Comparison of ENCODE assay signal across 22 mouse cellular contexts in genomic region chr1:118993775-118994174, GRCm38 (mm10). TPM values are rescaled to one million over a fixed set of nuclear protein-coding genes. Genes with fewer than 3 reads are reported as not detected.
DNase-seq lines count a peak whose midpoint lies in the region; ATAC-seq and TF ChIP-seq lines count a peak whose summit lies in the region.
"Had no signal": no experiment of that assay in that cellular context is flagged by ENCODE, and none has a peak within 500 bp of the region (broad histone marks: within the 10 kb centered on the region; RNA-seq: fewer than 3 reads in every experiment).

No protein-coding gene starts in this region.

- DNase-seq in lung, postnatal 10 days, result peak; percentile 30
- no peak for DNase-seq in lung, postnatal 14 days
- DNase-seq in 3T3-L1 (ENCODE audit: low read depth, low spot score) (peak; percentile 91), MEL (ENCODE audit: low read depth, low spot score) (peak; percentile 10), adipocyte (ENCODE audit: low spot score) (no peak)
- DNase-seq in fibroblast of lung, adult 2 months (ENCODE audit: low read depth), result peak; percentile 38
- no peak for DNase-seq in left cerebral cortex, postnatal 10 days (ENCODE audit: extremely low spot score in 1 of 2, low spot score in 2 of 2)
- DNase-seq: adrenal gland, postnatal 10 days; cerebellum, adult 11 months; cerebellum, adult 8-10 months; cerebellum, postnatal 14 days; gastrocnemius, postnatal 10 days; heart, adult 18-20 months; heart, postnatal 10 days; heart, postnatal 4 days had no signal

- H3K27me3 ChIP-seq in MEL (ENCODE audit: control insufficient read depth in 1 of 2, insufficient read depth in 2 of 2, low read length in 2 of 2), result no peaks in the 10 kb centered on the region
- no peaks in the 10 kb centered on the region for H3K27me3 ChIP-seq in intestine, postnatal 0 days (replicated peaks; ENCODE audit: control insufficient read depth, insufficient read depth, low read length)
- H3K27me3 ChIP-seq: CH12.LX; embryonic facial prominence, embryonic 13.5 days; hindbrain, embryonic 12.5 days had no signal

- no peak for TF ChIP-seq EP300 in MEL (IDR thresholded peaks at IDR 0.05; ENCODE audit: low read depth in 1 of 2, low read length in 2 of 2)

- H3K36me3 ChIP-seq in MEL (ENCODE audit: control insufficient read depth in 1 of 2, insufficient read depth in 2 of 2, low read length in 2 of 2), result no peaks in the 10 kb centered on the region
- H3K36me3 ChIP-seq in intestine, postnatal 0 days (ENCODE audit: control insufficient read depth, insufficient read depth), result no peaks in the 10 kb centered on the region
- H3K36me3 ChIP-seq: heart, embryonic 10.5 days; hindbrain, embryonic 12.5 days had no signal

- TF ChIP-seq RAD21 in MEL (IDR thresholded peaks at IDR 0.05; ENCODE audit: low read depth, low read length), result no peak

- H3K9ac ChIP-seq in MEL (ENCODE audit: control insufficient read depth, low read depth, low read length, poor library complexity, severe bottlenecking), result no peak overlapping the region
- H3K9ac ChIP-seq in intestine, postnatal 0 days (ENCODE audit: low read depth, low read length), result no peak overlapping the region
- H3K9ac ChIP-seq: embryonic facial prominence, embryonic 13.5 days; hindbrain, embryonic 12.5 days had no signal

- no peaks in the 10 kb centered on the region for H3K9me3 ChIP-seq in MEL (replicated peaks; ENCODE audit: insufficient read depth, low read length)
- no peaks in the 10 kb centered on the region for H3K9me3 ChIP-seq in intestine, postnatal 0 days (ENCODE audit: control insufficient read depth)
- H3K9me3 ChIP-seq: embryonic facial prominence, embryonic 13.5 days; forebrain, embryonic 10.5 days; heart, embryonic 10.5 days; hindbrain, embryonic 12.5 days had no signal

- H3K79me2 ChIP-seq in MEL (ENCODE audit: control insufficient read depth, insufficient read depth, low read length, poor library complexity), result no peaks in the 10 kb centered on the region

- no peaks in the 10 kb centered on the region for H3K4me1 ChIP-seq in MEL (ENCODE audit: control insufficient read depth in 1 of 2, insufficient read depth in 2 of 2, low read length in 2 of 2)
- no peaks in the 10 kb centered on the region for H3K4me1 ChIP-seq in intestine, postnatal 0 days (replicated peaks; ENCODE audit: control insufficient read depth, insufficient read depth, low read length)
- H3K4me1 ChIP-seq: forebrain, embryonic 10.5 days had no signal

- WGBS in intestine, postnatal 0 days, result 43% methylated on average over 5 of the region's 5 CpGs

- H3K4me2 ChIP-seq in intestine, postnatal 0 days (replicated peaks; ENCODE audit: low read depth), result no peak overlapping the region
- H3K4me2 ChIP-seq: embryonic facial prominence, embryonic 13.5 days; hindbrain, embryonic 12.5 days had no signal

- intact Hi-C loops in left cerebral cortex, postnatal 10 days (cut with DNase I), result no loop called here

- no peak for ATAC-seq in intestine, postnatal 0 days
- ATAC-seq: forebrain, embryonic 14.5 days had no signal

- no peak for TF ChIP-seq POLR2A in MEL (IDR thresholded peaks at IDR 0.05; ENCODE audit: control insufficient read depth in 1 of 2, insufficient read depth in 1 of 2, low read depth in 1 of 2, low read length in 2 of 2, poor library complexity in 1 of 2)

- no peak overlapping the region for H3K4me3 ChIP-seq in MEL (ENCODE audit: control insufficient read depth in 1 of 2, insufficient read depth in 1 of 2, low read depth in 2 of 2, low read length in 2 of 2)
- H3K4me3 ChIP-seq in intestine, postnatal 0 days (ENCODE audit: low read depth, low read length), result no peak overlapping the region
- H3K4me3 ChIP-seq: embryonic facial prominence, embryonic 13.5 days; forebrain, embryonic 10.5 days; heart, embryonic 10.5 days; hindbrain, embryonic 12.5 days had no signal

- no peak for TF ChIP-seq CTCF in MEL (IDR thresholded peaks at IDR 0.05 in 2 of 3, conservative IDR thresholded peaks at IDR 0.05 in 1 of 3; ENCODE audit: control insufficient read depth in 1 of 3, insufficient read depth in 1 of 3, low read depth in 2 of 3, low read length in 3 of 3, poor library complexity in 1 of 3, severe bottlenecking in 1 of 3)
- TF ChIP-seq CTCF in intestine, postnatal 0 days (IDR thresholded peaks at IDR 0.05; ENCODE audit: low read depth), result no peak

- no peak overlapping the region for H3K27ac ChIP-seq in MEL (ENCODE audit: control insufficient read depth, low read depth, low read length)
- no peak overlapping the region for H3K27ac ChIP-seq in intestine, postnatal 0 days (ENCODE audit: low read depth, low read length)
- H3K27ac ChIP-seq: embryonic facial prominence, embryonic 13.5 days; forebrain, embryonic 10.5 days; heart, embryonic 10.5 days; hindbrain, embryonic 12.5 days had no signal

TF ChIP-seq in MEL, 35 proteins besides CTCF, POLR2A, EP300 and RAD21:
- TF ChIP-seq ZC3H11A (IDR thresholded peaks at IDR 0.05; ENCODE audit: low read depth, low read length) (no peak), MYB (IDR thresholded peaks at IDR 0.05; ENCODE audit: low read depth, low read length) (no peak), MYC (IDR thresholded peaks at IDR 0.05; ENCODE audit: low read depth, low read length) (no peak), ZNF384 (IDR thresholded peaks at IDR 0.05; ENCODE audit: low read depth, low read length) (no peak), E2F4 (IDR thresholded peaks at IDR 0.05; ENCODE audit: borderline replicate concordance, low read depth, low read length) (no peak), BHLHE40 (IDR thresholded peaks at IDR 0.05; ENCODE audit: borderline replicate concordance, low read depth, low read length) (no peak), TAL1 (IDR thresholded peaks at IDR 0.05; ENCODE audit: low read length) (no peak), USF1 (IDR thresholded peaks at IDR 0.05; ENCODE audit: low read depth, low read length) (no peak), MAFK (IDR thresholded peaks at IDR 0.05; ENCODE audit: borderline replicate concordance, low read depth, low read length) (no peak), POLR2AphosphoS2 (IDR thresholded peaks at IDR 0.05; ENCODE audit: low read length) (no peak), SMC3 (IDR thresholded peaks at IDR 0.05; ENCODE audit: low read depth, low read length) (no peak), GATA1 (IDR thresholded peaks at IDR 0.05; ENCODE audit: low read depth, low read length) (no peak), ZMIZ1 (IDR thresholded peaks at IDR 0.05; ENCODE audit: low read depth, low read length) (no peak), MAX (IDR thresholded peaks at IDR 0.05; ENCODE audit: low read length) (no peak), KAT2A (conservative IDR thresholded peaks at IDR 0.05; ENCODE audit: low read depth, low read length) (no peak), NRF1 (IDR thresholded peaks at IDR 0.05; ENCODE audit: insufficient read depth, low read depth, low read length, poor library complexity, severe bottlenecking) (no peak)

RNA-seq across cellular contexts. Expression of gene Gli2, which starts 59.6 kb away (rescaled TPM):
- 1.5 and 1.8 TPM in 2 replicates for total RNA-seq in MEL (2012; rRNA removed)
- polyA plus RNA-seq in MEL (2012; ENCODE audit: insufficient read depth in 1 of 2, insufficient read length in 2 of 2, low read depth in 1 of 2, low replicate concordance in 2 of 2, missing spikeins in 1 of 2), result 10 to 100 TPM in 1 of 2 experiments, not detected in 1; 11.3 TPM
- 2.1 and 3.8 TPM in 2 replicates for polyA plus RNA-seq in intestine, postnatal 0 days (2015; fragmentation: Nextera tagmentation; extraction: Ambion mirVana)
- total RNA-seq in left cerebral cortex, postnatal 10 days (2021), result 1 to 10 TPM; 2.8 to 3.8 TPM
- total RNA-seq: CH12.LX had no signal

Comparison
In these comparisons a context has a peak if more than half of its experiments do, and no peak if none do; other contexts are left out.
1. DNase-seq: peak in lung, postnatal 10 days (single experiment), 3T3-L1 (single experiment), MEL (single experiment) and fibroblast of lung, adult 2 months (single experiment); none in lung, postnatal 14 days (single experiment), adipocyte (single experiment) and left cerebral cortex, postnatal 10 days (0 of 2).